Mouse (Mus musculus) embryonic facial prominence, embryonic 11.5 days (tissue): ENCODE measurements around the gene Selplg. TPM values are rescaled to one million over a fixed set of nuclear protein-coding genes. Genes with fewer than 3 reads are reported as not detected.
A peak's percentile ranks its signal among the peaks of the same experiment; 100 is the strongest.
"Not testable (repeated sequence)": the region's sequence is repeated elsewhere in the genome, so short reads cannot be mapped to it uniquely, and the experiment has no call there.

Experiments used
- ATAC-seq: fragments of 200-750 bp; cut with Nextera tagmentation; replicated peaks from 2 replicates; pipeline ENCODE4 v1.8.0; 2017; ENCODE audit warnings: low read depth; ENCODE audit not compliant: insufficient number of reproducible peaks, low FRiP score, low TSS enrichment
- DNase-seq: peaks from one replicate; pipeline ENCODE4 v3.0.0-alpha.2; 2015; ENCODE audit warnings: low spot score
- H3K27ac ChIP-seq: fragments of 300-500 bp; sonication (generic); replicated peaks from 2 replicates; pipeline ENCODE4 v1.5.1; 2014; ENCODE audit warnings: mild to moderate bottlenecking, low read depth, low read length, control low read depth
- H3K27me3 ChIP-seq: fragments of 300-500 bp; sonication (generic); 2 replicates; pipeline ENCODE4 v1.6.1; 2014; ENCODE audit warnings: mild to moderate bottlenecking, low read length, moderate library complexity, mixed read lengths; ENCODE audit not compliant: control insufficient read depth, insufficient read depth
- H3K36me3 ChIP-seq: fragments of 300-500 bp; sonication (generic); replicated peaks from 2 replicates; pipeline ENCODE4 v1.6.1; 2014; ENCODE audit warnings: low read depth, mild to moderate bottlenecking, low read length, moderate library complexity, mixed read lengths; ENCODE audit not compliant: control insufficient read depth, insufficient read depth
- H3K4me1 ChIP-seq: fragments of 300-500 bp; sonication (generic); 2 replicates; pipeline ENCODE4 v1.6.1; 2014; ENCODE audit warnings: low read length, mixed read lengths; ENCODE audit not compliant: control insufficient read depth, insufficient read depth
- H3K4me2 ChIP-seq: fragments of 300-500 bp; sonication (generic); 2 replicates; pipeline ENCODE4 v1.6.1; 2014; ENCODE audit warnings: low read depth, mild to moderate bottlenecking, control low read depth, low read length, moderate library complexity
- H3K4me3 ChIP-seq: fragments of 300-500 bp; sonication (generic); 2 replicates; pipeline ENCODE4 v1.5.1; 2014; ENCODE audit warnings: low read depth, low read length, control low read depth
- H3K9ac ChIP-seq: fragments of 300-500 bp; sonication (generic); replicated peaks from 2 replicates; pipeline ENCODE4 v1.6.1; 2014; ENCODE audit warnings: mild to moderate bottlenecking, control low read depth, low read length
- H3K9me3 ChIP-seq: fragments of 300-500 bp; sonication (generic); replicated peaks from 2 replicates; pipeline ENCODE4 v1.6.1; 2016; ENCODE audit warnings: mild to moderate bottlenecking, low read length, inconsistent platforms, mixed read lengths; ENCODE audit not compliant: control insufficient read depth
- WGBS: fragments of 180-500 bp; shearing (Covaris S2); extraction: QIAGEN DNeasy Blood & Tissue Kit; methylation state at CpG from one replicate; pipeline ENCODE4 v1.1.7; 2014; 5-methylcytosine and 5-hydroxymethylcytosine counted together
- polyA plus RNA-seq: library from polyadenylated mRNA; unstranded; fragments of >200 nt; fragmentation: Nextera tagmentation; extraction: Ambion mirVana; gene quantifications from 2 replicates; pipeline ENCODE4 v1.2.1, GENCODE M21; 2014

Gene Selplg
- polyA plus RNA-seq, 1 experiment from 2014 or later: 2.0 TPM

DNA sequence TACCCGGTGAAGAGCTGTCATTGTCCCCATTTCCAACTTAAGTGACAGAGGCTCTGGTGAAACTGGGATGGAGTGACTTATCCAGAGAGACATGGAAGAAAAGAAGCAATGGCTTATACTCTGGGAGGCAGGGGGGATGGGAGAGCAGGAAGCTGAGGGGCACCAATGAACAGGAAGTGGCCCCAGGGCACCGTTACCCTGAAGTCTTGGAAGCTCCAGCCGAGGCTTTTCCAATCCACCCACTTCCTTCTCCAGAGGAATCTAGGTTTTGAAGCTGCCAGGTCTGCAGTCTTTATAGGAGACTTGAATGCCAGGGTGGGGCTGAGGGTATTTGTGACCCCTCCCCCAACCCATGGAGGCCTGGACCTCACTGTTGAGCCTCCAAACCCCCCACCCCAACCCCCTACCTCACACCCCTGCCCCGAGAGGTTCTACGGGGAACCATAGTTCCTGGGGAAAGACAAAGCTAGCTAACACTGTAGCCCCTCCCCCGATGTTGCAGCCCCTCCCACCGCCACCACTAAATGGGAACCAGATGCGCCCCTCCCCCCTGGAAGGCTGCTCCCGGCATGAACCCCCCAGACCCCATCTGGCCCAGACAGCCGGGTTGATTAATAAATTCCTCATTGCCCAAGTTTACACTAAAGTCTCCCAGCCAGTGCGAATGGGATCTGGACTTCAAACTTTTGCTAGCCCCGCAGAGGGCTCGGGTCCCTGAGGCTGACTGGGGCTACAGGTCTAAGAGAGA is 35.9 kb downstream of the Selplg start:
- WGBS: 4% methylated on average over 13 of the region's 13 CpGs
- Histone ChIP-seq H3K4me3 (peak overlapping the region; percentile 55), H3K9me3 (no peaks in the 10 kb centered on the region), H3K36me3 (no peaks in the 10 kb centered on the region; the same call in none of the 2 replicates), H3K27me3 (no peaks in the 10 kb centered on the region), H3K9ac (peak overlapping the region; percentile 51), H3K27ac (peak overlapping the region; percentile 88), H3K4me1 (peaks cover 11% of the 10 kb centered on the region), H3K4me2 (peak overlapping the region; percentile 65)
- DNase-seq (peak; percentile 95), ATAC-seq (peak; percentile 46)

DNA sequence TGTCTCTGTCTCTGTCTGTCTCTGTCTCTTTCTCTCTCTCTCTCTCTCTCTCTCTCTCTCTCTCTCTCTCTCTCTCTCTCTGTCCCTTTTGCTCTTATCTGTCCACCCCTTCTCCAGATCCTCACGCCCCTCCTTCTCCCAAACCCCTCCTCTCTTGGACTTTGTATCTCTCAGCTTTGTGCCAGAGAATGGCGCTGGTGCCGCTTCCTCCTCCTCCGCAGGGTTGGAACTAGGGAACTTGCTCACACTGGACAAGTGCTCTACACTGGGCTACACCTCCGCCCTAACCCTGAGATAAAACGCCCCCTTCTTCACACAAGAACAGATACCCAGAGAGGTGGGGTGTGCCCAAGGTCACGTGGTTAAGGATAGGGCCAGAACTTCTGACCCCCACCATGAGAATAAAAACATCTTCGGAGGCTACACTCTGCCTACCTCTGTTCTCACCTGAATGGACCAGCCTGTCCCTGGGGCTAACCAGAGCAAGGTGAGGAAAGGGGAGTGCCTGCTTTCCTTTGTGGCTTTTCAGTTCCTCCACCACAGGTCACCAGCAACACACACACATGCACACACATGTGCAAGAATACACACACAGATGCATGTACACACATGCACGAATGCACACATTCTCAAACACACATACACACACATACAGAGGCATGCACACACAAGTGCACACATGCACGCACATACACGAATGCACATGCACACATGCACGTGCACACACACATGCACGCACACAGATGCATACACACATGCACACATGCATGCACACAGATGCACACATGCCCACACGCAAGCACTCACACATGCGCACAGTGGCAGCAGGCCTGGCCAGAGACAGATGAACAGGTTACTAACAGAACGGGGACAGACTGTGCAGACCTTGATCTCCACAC is 41.0 kb downstream of the Selplg start:
- 86% methylated on average over 16 of the region's 16 CpGs for WGBS

DNA sequence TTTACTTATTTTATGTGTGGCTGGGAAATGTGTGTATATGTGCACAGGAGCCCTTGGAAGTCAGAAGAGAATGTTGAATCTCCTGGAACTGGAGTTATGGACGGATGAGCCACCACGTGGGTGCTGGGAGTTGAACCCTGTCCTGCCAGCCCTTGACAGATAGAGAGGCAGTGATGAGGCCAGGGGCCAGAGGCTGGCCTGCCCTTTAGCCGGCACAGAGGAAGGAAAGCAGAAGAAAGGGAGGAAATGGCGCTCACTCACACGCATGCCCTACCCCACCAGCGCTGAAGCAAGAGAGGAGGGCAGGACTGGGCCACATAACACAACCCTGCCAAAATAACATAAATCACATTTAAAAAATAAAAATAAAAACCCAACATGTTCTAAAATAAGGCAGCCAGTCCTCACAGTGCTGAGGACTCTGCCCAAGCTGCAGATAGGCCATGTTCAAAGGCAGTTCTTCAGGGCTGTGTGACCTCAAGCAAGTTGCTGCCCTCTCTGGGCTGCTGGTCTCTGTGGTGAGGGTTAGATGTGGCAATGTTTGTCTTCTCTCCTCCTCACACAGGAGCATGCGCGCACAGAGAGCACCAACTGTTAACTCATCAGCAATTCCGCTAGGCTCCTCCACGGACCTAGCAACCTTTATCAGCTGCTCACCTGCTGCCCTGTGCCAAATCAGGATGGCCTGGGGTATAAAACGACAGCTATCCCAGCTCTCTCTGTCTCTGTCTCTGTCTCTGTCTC is 41.8 kb downstream of the Selplg start:
- Histone ChIP-seq H3K4me2 (no peak overlapping the region), H3K9me3 (no peaks in the 10 kb centered on the region), H3K27ac (no peak overlapping the region), H3K4me3 (no peak overlapping the region), H3K4me1 (peaks cover 5% of the 10 kb centered on the region; the same call in 1 of the 2 replicates), H3K9ac (no peak overlapping the region), H3K27me3 (no peaks in the 10 kb centered on the region), H3K36me3 (no peaks in the 10 kb centered on the region; the same call in none of the 2 replicates)
- DNase-seq (no peak), ATAC-seq (no peak)
- 74% methylated on average over 11 of the region's 11 CpGs for WGBS

More for the DNA sequence above, 41.0 kb downstream of the Selplg start:
- DNase-seq (no peak), ATAC-seq (no peak)
- no peaks in the 10 kb centered on the region; the same call in none of the 2 replicates for H3K36me3 ChIP-seq
- H3K9ac ChIP-seq: no peak overlapping the region
- H3K4me1 ChIP-seq: peaks cover 9% of the 10 kb centered on the region
- H3K27me3 ChIP-seq: no peaks in the 10 kb centered on the region
- H3K27ac ChIP-seq: no peak overlapping the region
- H3K4me2 ChIP-seq: no peak overlapping the region
- H3K4me3 ChIP-seq: no peak overlapping the region
- no peaks in the 10 kb centered on the region for H3K9me3 ChIP-seq

DNA sequence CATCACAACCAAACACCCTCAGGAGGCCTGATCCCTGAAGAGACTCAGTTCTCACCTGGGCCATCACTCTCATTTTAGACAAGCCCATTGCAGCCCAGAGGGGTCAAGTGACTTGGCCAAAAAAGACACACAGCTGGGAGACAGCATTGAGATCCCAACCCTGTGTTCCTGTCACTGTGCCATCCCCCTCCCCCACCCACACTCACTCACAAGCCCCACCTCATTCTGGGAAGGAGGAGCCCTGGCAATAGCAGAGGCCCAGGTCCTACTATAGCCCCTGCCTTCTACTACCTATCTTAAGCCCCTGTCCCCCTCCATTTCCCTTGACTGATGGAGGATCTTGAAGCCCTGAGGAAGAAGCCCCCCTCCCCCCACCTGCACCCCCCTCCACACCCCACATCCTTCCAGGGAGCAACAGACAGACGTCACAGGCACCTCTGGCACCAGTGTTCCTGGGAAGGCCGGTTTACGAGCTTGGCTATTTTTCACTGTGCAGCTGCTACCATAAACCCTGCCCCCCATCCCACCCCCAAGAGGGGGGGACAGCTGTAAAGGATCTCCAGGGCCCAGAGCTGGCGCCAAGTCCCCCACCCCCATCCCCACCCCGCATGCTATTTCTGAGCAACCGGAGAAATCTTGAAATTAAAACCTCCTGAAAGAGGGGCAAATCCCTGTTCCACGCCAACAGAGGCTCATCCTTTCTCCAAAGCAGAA is 43.2 kb downstream of the Selplg start:
- Histone ChIP-seq H3K27ac (peak overlapping the region; percentile 37), H3K4me2 (no peak overlapping the region), H3K4me3 (no peak overlapping the region), H3K9me3 (no peaks in the 10 kb centered on the region), H3K9ac (peak overlapping the region; percentile 13; the same call in 1 of the 2 replicates), H3K36me3 (no peaks in the 10 kb centered on the region; the same call in none of the 2 replicates), H3K27me3 (no peaks in the 10 kb centered on the region), H3K4me1 (peaks cover 5% of the 10 kb centered on the region; the same call in 1 of the 2 replicates)
- DNase-seq (peak; percentile 65), ATAC-seq (peak; percentile 24; the same call in 1 of the 2 replicates)
- 27% methylated on average over 7 of the region's 7 CpGs for WGBS

DNA sequence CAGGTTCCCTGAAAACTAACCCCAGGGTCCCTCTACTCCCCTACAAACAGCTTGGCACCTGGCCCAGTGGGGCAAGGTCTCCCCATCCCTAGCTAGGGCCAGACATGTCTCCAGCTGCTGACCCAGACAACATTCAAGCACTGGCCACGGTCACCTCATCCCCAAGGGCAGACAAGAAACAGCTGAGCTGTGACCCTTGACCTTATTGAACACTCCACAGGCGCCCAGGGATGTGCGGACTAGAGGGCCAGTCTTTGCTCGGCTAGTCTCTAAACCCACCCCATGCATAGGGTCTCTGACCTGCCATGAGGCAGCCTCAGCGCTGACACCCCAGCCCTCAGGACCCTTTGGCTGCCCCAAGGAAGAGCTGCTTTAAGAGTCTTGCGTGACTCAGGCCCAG is 43.8 kb downstream of the Selplg start:
- Histone ChIP-seq H3K36me3 (no peaks in the 10 kb centered on the region; the same call in 1 of the 2 replicates), H3K4me1 (peaks cover 7% of the 10 kb centered on the region; the same call in 1 of the 2 replicates), H3K27ac (peak overlapping the region; percentile 37), H3K4me2 (no peak overlapping the region), H3K4me3 (no peak overlapping the region), H3K27me3 (no peaks in the 10 kb centered on the region), H3K9ac (no peak overlapping the region), H3K9me3 (no peaks in the 10 kb centered on the region)
- ATAC-seq: peak; percentile 42; the same call in 1 of the 2 replicates
- DNase-seq: no peak
- 21% methylated on average over 6 of the region's 6 CpGs for WGBS

DNA sequence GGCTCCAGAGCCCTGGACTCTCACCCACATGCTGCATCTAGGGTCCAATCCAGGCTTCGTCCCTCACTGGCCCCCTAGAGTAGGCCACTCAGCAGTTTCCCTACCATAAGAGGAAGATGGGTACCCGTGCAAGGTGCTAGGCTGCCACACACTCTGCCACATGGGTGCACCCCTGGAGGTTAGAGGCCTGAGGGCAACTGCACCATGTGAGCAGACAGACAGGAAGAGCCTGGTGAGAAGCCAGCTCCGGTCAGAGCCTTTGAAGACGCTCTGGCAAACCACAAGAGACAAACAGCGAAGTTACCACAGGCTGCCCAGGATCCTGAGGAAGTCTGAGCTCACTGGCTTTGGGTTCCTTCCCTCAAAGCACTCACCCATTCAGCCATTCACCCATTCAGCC is 45.5 kb downstream of the Selplg start:
- ATAC-seq (no peak), DNase-seq (no peak)
- Histone ChIP-seq H3K4me1 (peaks cover 14% of the 10 kb centered on the region), H3K4me2 (no peak overlapping the region), H3K9ac (no peak overlapping the region), H3K27me3 (no peaks in the 10 kb centered on the region), H3K9me3 (no peaks in the 10 kb centered on the region), H3K27ac (no peak overlapping the region), H3K36me3 (no peaks in the 10 kb centered on the region), H3K4me3 (no peak overlapping the region)
- WGBS: 82% methylated on average over 5 of the region's 5 CpGs

DNA sequence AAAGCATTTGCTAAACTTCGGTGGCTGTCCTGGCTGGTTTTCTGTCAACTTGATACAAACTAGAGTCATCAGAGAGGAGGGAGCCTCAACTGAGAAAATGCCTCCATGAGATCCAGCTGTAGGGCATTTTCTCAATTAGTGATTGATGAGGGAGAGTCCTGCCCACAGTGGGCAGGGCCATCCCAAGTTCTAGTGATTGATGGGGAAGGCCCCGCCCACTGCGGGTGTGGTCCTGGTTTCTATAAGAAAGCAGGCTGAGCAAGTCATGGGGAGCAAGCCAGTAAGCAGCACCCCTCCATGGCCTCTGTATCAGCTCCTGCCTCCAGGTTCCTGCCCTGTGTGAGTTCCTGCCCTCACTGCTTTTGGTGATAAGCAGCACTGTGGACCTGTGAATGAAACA is 48.3 kb downstream of the Selplg start:
- not testable (repeated sequence) for ATAC-seq, H3K27me3 ChIP-seq

More for the DNA sequence above, 48.3 kb downstream of the Selplg start:
- H3K4me2 ChIP-seq, H3K9ac ChIP-seq, H3K36me3 ChIP-seq, H3K9me3 ChIP-seq, H3K4me3 ChIP-seq: not testable (repeated sequence)
- peaks cover 14% of the 10 kb centered on the region for H3K4me1 ChIP-seq
- H3K27ac ChIP-seq: peak overlapping the region; percentile 78
- WGBS: 30% methylated on average over 3 of the region's 3 CpGs
- peak; percentile 66 for DNase-seq
